Mouse (Mus musculus) adrenal gland, postnatal 14 days (tissue): Measurements from ENCODE around the gene Tldc2. TPM values are rescaled to one million over a fixed set of nuclear protein-coding genes. Genes with fewer than 3 reads are reported as not detected.
A peak's percentile ranks its signal among the peaks of the same experiment; 100 is the strongest.

ENCODE experiments used
- DNase-seq: peaks from one replicate; pipeline ENCODE4 v3.0.0; 2021; ENCODE audit warnings: mixed read lengths
- total RNA-seq: library from RNA; stranded (reverse); gene quantifications from 2 replicates; pipeline ENCODE4 v1.2.3, GENCODE M21; 2021

The Tldc2 gene
- total RNA-seq, 1 experiment from 2014 or later, result not detected

DNA sequence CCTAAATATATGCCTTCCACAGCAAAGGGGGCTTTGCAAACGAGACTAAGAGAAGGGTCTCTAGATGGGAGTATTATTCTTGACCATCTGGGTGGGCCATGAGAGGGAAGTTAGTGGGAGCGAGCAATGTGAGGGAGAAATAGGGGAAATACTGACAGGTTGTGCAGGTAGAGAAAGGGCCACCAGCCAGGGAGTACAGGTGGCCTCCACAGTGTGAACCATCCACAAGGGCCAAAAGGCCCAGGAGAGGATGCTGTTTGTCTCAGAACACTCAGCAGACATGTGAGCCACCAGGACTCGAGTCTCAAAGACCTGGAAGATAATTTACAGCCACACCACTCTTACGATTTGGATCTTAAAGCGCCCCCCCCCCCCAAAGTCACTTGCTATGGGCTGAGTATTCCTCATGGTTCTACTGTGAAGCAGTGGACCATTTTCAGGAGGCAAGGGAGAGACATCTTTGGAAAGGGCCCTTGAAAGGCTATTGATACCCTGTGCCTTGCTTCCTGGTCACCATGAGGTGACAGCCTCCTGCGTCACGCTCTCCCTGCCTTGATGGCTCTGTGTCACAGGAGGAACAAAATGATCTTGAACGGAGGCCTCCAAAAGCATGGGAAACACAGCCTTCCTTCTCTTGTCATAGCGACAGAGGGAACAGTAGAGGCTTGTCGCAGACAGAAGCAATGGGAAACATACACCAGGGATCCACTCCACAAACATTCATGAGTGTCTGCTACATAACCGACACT is 26.1 kb upstream of the Tldc2 start:
- no peak for DNase-seq

DNA sequence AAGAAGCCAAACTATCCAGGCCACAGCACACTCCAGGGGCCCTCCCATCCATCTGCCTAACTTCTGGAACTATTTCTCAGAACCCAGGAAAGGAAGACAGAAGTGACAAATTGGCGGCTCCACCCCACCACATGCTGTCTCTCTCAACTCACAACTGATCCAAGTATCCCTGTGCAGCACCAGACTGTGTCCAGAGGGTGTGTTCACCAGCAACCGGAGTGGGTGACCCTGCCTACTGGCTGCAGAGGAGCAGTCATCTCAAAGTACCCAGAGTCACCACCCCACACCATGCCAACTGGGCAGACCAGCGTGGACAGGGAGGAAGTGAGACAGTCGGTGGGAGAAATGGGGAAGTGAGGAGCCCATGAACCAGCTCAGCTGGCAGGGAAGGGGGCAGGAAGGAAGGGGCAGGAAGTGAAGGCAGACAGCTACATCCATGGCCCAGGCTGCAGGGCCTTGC is 23.6 kb upstream of the Tldc2 start:
- peak; percentile 49 for DNase-seq

DNA sequence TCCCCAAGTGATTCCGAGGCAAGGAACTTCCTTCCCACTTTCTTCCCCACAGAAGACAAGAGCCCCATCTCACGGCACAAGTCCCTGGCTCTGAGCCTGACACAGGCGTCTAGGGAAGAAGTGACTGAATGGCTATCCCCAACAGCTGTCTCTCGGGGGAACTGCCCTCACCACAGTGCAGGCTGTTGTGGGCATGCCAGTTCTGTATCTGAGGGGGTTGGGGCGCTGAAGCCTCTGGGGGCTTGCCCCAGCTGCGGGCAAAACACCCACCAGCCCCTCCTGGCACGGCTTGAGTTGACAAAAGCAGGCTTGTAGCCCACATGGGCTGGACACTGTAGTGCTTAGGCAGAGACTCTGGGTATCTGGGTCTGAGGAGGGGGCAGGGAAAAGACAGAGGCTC is 22.7 kb upstream of the Tldc2 start:
- DNase-seq, result peak; percentile 33

DNA sequence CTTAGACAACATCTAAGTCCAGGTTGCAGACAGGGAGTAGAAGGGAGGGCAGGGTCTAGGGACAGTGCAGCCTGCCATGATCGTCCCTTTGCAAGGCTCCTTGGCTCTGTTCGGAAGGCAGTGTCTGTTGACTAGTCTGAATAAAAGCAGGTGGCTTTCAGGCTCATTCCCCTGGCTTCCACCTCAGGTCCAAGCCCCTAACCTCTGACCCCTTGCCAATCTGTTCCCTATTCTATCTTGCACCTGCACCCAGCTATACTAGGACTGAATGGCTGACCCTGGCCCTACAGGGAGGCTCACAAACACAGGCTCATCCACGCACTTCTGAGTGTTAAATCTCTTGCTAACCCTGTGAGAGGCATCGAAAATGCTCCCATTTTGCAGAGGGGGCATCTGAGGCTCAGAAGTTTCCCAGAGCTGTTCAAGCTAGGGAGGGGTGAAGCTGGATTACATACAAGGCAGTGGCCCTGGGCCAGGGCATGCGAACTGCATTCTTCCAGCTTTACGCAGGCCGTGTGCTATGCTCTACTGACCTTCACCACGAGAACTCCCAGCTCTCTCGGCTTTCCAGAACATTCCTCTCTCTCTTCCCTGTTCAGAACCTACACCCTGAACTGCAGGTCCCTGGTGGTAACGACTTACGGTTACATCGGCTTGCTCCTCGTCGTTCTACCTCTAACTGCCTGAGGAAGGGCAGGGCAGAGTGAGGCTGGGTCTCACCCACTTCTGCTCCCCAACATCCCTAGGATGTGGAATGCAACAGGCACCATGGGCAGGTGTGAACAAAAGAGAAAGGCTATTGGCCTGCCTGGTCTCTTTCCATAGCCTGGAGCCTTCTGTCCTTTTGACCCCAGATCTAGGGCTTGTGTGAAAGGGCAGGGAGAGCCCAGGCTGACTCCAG is 21.6 kb upstream of the Tldc2 start:
- peak; percentile 77 for DNase-seq

DNA sequence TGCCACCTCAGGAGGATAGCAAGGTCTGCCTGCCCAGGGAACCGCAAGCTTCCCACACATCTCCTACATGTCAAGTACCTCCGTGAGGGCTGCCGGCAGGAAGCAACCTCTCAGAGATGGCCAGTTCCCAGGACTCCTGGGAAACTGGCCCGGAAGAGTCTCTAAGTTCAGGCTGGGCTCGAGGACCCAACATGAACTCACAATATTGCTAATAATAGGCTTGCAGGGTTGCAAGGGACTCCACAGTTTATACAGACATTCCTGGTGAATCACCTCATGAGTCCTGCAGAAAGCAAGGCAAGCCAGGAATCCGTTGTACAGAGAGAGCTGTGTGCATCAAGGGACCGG is 21.0 kb upstream of the Tldc2 start:
- DNase-seq, result peak; percentile 40

DNA sequence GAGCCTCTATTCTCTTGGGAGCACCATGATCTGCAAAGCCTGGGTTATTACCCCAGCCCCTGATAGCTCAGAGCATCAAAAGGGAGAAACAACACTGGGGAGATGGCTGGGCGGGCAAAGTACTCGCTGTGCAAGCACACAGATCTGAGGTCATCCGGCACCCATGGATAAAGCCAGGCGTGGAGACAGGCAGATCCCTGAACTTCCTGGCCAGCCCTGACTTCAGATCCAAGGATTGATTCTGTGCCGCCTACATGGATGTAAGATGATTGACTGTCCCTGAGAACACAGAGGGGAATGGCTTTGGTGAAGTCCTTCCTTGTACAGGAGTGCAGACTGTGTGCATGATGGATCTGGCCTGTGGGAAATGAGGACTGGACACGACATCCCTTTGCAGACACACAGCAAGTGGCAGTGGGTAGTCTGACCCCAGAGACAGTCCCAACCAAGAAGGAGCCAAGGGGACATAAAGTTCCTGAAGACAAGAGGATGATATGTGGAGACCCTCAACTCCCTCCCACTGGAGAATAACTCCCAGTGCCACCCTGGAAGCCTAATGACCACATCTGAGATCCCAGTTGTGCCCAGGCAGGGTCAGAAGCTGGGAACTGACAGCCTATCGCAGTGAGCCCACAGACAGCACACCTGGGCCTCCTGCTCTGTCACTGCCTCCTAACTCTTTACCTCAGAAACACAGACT is 20.0 kb upstream of the Tldc2 start:
- DNase-seq, result no peak

DNA sequence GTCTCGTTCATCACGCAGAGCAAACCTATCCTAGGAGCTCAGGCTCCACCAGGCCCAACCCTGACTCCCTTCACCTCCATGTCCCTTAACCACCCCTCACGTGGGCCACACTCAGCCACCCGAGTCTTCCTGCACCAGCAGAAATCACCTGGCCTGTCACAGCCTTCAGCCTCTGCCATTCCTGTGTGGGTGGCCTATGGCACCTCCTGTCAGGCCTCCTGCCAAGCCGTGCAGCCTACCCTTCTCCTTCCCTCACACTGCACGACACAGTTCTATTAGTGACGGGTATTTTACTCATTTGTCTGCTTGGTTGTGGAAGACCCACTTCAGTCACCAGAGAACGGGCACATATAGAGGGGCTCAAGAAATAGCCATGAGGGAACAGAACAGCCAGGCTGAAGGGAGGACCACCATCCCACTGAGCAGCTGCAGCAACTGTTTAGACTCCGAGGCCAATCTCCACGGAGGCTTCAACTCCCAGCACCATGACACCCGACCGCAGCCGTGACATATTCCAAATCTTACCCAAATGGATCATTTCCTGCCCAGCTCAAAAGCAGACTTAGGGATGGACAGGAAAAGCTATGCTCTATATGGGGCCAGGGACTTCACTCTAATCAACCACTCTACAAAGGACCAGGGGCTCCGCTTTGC is 18.0 kb upstream of the Tldc2 start:
- DNase-seq, result peak; percentile 33

DNA sequence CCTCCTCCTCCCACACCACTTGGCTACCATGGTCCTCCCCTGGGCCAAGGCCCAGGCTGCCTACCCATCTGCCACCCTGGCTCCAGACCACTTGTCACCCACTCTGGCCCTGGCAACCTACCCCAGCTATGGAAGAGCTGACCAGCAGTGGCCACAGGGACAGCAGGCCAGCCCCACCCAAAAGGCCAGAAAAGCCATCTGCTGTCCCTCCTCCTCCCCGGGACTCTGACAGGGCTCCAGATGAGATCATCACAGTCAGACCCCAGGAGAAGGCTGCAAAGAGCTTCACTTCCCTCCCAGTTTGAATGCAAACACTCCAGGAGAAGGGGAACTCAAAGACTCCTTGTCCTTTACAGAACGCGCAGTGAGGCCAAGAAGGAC is 17.5 kb upstream of the Tldc2 start:
- DNase-seq, result peak; percentile 51

DNA sequence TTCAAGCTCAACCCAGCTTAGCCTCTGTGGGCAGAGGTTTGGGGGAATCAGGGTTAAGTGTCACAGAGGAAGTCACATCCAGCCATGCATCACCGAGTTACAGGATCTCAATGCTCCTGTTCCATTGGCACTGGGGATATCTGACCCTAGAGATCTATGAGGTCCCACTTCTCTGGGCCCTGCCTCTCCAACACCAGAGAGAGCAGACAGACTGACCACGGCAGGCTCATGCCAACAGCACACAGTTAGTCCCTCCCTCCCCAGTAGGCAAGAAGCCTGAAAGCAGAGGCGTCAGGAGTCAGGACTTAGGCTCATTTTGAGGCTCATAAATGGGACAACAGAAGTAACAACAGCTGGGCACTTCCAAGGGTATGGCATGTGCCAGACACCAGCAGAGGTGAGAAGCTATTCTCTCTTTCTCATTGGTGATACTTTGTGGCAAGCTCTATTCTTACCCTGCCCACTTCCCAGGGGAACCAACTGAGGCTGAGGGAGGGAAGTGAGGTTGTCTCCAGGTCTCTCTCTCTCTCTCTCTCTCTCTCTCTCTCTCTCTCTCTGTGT is 17.0 kb upstream of the Tldc2 start:
- no peak for DNase-seq

DNA sequence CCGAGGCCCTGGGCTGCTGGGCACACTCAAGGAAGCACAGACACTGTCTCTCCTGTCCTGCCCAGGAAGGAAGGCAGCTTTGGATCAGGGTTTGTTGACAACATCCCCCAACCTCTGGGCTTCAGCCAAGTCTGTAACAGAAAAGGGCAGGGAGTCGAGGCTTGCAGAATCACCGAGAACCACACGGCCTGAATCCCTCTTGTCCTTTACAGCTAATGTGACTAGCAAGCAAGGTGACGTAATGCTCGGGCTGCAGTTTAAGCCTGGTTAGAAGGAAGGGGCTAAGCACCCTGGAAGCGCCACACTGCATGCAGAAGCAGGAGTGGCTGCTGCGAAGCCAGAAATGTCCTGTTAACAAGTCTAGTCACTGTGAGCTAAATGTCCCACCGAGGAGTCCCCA is 16.5 kb upstream of the Tldc2 start:
- peak; percentile 84 for DNase-seq

DNA sequence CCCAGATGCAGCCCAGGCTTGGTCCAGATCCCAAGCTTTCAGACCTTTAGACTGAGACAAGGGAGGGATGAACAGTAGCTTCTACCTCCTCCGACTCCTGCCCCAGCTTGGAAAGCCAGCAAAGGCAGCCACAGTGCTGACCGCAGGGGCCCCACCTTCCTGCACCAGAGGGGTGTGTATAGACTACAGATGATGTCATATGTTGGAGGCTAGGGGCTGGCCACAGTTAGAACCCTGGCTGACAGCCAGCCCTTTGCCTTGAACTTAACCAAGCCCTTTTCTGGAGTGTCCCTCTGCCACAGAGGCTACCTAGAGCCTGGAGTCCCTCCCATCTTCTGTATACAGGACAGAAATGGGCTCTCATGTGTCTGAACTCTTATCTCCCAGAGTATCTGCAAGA is 15.3 kb upstream of the Tldc2 start:
- peak; percentile 89 for DNase-seq

DNA sequence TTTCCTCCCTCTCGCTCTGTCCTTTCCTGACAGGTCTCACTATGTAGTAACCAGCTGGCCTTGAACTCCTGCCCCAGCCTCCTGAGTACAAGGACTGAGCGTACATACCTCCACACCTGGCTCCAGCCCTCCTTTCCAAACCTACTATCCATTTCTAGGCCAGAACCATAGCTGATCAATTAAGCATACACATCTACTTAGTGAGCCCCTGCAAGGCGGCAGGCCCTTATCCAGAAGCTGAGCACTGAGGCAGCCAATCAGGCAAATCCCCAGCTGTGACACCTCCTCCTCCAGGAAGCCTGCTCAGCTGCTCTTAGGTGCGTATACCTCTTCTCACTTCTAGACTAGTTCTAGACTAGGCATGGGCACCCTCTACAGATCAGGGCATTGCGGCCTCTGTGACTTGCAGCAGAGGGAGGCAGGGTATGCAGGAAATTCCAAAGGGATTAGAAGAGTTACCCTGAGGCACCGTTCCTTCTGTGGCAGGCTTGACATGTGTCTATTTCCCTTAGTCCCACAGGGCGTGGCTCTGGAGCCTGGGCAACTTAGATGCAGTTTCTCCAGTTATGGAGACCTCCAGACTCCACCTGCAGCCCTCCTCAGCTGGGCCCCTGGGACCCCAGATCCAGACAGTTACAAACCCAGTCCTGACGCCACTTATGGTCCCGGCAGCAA is 14.4 kb upstream of the Tldc2 start:
- no peak for DNase-seq

DNA sequence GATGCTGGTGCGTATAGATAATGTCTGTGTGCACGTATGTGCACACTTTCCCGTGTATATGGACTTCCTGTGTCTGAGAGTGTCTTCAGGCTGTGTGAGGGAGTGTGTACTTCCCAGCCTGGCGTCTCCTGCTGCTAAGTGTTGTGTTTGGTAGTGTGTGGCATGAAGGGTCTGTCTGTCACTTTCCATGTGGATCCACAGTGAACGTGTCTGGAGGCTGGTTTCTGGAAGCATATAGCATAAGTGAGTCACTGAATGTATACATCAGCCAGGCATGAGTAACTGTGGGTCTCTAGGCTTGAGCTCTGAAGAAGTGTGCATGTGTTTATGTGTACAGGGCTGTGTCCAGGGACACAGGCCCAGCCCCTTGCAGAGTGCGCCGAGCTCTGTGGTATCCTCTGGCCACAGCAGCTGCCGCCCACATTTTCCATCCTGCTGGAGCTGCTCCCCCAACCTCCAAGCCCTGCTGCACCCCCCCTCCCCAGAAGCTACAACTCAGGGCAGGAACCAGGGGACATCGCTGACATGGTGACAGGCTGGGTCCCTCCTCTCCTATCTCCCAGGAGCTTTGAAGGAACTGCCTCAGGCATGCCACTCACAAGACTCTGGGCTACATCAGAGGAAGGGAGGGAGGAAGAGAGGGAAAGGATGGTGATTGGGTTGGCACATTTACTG is 13.3 kb upstream of the Tldc2 start:
- no peak for DNase-seq

DNA sequence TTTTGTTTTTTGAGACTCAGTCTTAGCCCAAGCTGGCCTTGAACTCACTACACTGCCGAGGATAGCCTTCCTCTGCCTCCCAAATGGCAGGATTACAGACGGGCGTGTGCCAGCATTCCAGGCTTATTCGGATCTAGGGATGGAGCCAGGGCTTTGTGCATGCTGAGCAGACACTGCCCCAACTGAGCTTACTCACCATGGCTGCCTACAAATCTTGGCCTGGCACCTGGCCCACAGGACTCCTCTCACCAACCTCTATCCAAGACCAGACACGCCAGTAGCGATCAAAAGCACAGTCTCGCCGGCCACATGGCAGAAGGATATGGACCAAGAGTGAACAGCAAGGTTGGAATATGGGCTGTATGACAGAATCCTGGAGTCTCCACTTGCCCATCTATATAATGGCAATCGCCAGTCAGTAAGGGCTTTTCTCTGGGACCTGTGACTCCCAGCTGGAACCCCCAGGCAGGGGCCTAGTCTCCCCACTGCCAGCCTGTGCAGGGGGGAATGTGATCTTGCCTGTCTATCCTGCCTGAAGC is 12.6 kb upstream of the Tldc2 start:
- peak; percentile 77 for DNase-seq

DNA sequence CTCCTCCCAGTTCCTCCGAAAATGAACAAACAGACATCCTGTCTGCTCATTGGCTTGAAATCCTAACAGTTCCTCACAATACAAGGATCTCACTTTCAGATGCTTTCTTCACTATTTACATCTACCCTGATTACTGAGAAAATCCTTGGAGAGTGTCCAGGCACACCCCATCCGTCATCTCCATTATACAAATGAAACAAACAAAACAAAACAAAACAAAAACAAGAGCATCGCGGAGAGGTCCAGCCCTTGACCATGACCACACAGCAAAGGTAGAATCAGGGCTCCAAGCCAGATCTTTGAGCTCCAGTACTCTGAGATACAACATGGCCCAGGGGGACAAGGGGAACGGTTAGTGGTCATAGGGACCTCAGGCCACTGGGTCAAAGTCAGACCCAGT is 12.1 kb upstream of the Tldc2 start:
- DNase-seq, result no peak

DNA sequence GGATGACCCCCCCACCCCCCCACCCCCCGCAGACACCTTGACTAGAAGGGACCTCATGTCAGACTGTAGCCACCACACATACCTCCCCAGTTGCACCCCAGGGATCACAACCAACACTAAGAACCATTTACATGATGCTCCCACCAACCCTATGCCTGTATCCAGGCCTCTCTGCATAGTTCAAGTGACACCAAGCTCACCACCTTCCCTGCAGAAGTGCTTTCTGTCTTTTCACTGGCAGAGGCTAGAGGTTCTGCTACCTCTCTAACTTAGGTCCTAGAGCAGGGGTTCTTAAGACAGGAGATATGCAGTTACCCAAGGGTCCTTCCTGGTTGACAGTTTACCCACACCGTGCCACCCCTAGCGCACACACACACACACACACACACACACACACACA is 11.6 kb upstream of the Tldc2 start:
- no peak for DNase-seq

DNA sequence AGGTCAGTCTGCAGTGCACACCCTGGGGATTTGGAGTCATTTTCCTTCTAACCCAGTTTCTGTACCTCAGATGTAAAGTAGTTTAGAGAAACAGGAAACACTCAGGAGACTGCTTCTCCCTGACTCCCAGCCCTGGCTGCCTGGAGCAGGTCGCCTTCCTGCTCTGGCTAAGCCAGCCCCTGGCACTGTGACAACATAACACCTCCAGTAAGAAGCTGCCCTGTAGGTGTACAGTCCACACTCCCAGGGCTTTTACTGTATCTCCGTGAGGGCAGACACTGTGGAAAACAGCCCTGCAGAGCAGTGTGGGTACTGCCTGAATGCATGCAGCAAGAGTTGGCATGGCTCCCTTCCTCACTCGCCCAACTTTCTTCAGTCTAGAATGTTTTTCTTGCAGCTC is 11.2 kb upstream of the Tldc2 start:
- DNase-seq, result peak; percentile 47

DNA sequence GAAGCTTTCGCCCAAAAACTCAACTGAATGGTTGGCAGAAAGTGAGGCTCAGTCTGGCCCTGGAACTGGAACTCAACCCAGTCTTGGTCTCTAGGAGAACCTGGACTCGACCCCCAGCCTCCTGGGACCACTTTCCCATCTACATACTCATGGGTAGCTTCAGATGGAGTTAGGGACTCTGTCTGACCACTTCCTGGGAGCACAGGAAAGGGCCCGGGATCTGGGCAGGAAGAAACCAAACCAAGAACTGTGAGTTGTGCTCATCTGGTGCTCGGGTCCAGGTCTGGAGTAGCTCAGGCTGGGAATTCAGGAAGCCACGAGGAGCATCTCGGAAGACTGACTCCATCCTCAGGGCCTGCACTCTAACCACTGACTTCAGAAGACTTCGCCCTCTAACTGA is 10.3 kb upstream of the Tldc2 start:
- no peak for DNase-seq

DNA sequence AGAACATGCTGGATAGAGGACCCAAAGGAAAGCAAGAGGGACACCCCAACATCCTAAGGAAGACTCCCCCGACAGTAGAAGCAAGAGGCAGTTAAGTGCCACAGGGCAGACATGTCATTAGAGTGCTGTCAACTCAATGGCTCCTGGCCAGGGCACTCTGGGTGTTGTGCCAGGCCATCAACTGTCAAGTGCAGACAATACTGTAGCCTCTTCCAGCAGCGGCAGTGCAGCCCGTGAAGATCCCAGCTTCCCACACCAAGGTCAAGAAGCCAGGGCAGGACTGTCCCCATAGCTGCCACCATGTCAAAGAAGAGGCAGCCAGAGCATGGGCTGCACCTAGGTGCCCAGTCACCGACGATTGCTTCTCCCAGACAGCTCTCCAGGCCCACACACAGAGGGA is 9.7 kb upstream of the Tldc2 start:
- DNase-seq, result peak; percentile 83

DNA sequence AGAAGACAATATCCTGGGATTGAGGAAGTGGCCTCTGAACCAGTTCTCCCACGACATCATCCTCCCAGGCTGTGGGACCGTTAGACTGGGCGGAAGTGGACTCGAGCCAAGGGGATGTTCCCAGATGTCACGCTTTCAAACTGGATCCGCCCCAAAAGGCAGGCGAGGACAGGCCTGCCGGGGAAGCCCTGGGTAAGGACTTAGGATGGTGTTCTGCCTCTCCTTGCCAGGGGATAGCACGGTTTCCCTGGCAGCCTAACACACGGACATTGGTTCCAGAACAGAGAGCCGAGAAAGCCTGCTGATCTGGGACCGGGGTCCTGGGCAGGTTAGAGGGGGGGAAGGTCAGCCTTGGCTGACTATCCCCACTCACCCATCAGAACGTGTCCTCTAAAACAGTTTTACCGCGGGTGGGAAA is 9.2 kb upstream of the Tldc2 start:
- peak; percentile 94 for DNase-seq
